7 mouse cellular contexts compared by ENCODE assay signal in the genomic region with DNA sequence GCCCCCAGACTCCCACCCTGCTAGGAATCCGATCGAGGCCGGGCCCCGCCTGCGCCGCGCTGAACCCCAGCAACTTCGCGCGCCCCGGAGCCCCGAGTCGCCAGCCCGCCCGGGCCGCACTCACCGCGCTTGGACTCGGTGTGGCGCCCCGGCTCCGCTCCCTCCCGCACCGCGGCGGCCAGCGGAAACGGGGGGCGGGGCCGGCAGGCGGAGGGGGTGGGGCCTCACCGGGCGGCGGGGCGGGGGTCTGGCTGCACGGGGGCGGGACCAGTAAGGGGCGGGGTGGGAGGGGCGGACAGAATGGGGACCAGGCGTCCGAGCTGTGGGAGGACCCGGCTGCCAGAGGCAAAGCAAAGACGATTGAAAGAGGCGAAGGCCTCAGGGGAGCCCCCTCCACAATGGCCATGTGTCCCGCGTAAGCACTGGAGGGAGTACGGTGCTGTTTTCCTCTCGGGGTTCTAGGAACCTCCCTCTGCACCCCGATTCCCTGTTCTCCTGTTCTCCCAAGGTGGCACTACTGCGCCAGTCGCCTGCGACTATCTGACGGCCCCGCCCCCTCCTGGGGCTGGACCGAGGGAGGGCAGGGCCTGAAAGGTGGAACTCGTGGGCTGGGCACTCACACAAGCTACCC. TPM values are rescaled to one million over a fixed set of nuclear protein-coding genes. Genes with fewer than 3 reads are reported as not detected.
DNase-seq lines count a peak whose midpoint lies in the region; ATAC-seq lines count a peak whose summit lies in the region.

A gene (minus strand): TSS at position 205 of the 631 bp plus-strand sequence.

- peaks cover 12% of the 10 kb centered on the region; the same call in 1 of the 2 replicates for H3K4me1 ChIP-seq in intestine, embryonic 14.5 days (replicated peaks; ENCODE audit: control insufficient read depth, insufficient read depth, low read length)
- peaks cover 25% of the 10 kb centered on the region for H3K4me1 ChIP-seq in midbrain, embryonic 10.5 days

- no peaks in the 10 kb centered on the region for H3K36me3 ChIP-seq in intestine, embryonic 14.5 days (ENCODE audit: control insufficient read depth, insufficient read depth, low read length)
- no peaks in the 10 kb centered on the region for H3K36me3 ChIP-seq in midbrain, embryonic 10.5 days

- H3K9ac ChIP-seq in intestine, embryonic 14.5 days (ENCODE audit: low read length), result peak within 1 kb of the TSS; percentile 71

- peak; percentile 89 for ATAC-seq in common myeloid progenitor, adult 5-6 weeks (replicated peaks; ENCODE audit: low read depth, poor library complexity, severe bottlenecking)
- peak; percentile 92 for ATAC-seq in intestine, embryonic 14.5 days (replicated peaks; ENCODE audit: low FRiP score, low TSS enrichment, low read depth)

- peak within 1 kb of the TSS; percentile 86 for H3K4me2 ChIP-seq in intestine, embryonic 14.5 days (ENCODE audit: low read length)

- DNase-seq in adrenal gland, adult 18-20 months (ENCODE audit: low spot score in 2 of 2), result peak; percentile 79 to 81
- DNase-seq in gastrocnemius, postnatal 36 days, result peak; percentile 44 to 51
- DNase-seq in intestine, embryonic 14.5 days (ENCODE audit: low spot score), result peak; percentile 89
- peak; percentile 64 for DNase-seq in left cerebral cortex, postnatal 4 days
- peak; percentile 83 for DNase-seq in midbrain, embryonic 10.5 days (ENCODE audit: low spot score)
- peak; percentile 8 for DNase-seq in spleen, adult 12 weeks (ENCODE audit: low spot score)

- WGBS in intestine, embryonic 14.5 days, result 3% methylated on average over 51 of the region's 56 CpGs
- whole genome bisulfite sequencing in midbrain, embryonic 10.5 days, result 0% methylated on average over 56 of the region's 56 CpGs

- no peaks in the 10 kb centered on the region for H3K9me3 ChIP-seq in intestine, embryonic 14.5 days (ENCODE audit: control insufficient read depth, low read length)
- H3K9me3 ChIP-seq in midbrain, embryonic 10.5 days (replicated peaks), result no peaks in the 10 kb centered on the region

- no peaks in the 10 kb centered on the region for H3K27me3 ChIP-seq in intestine, embryonic 14.5 days (replicated peaks; ENCODE audit: control insufficient read depth, insufficient read depth, low read length)
- peaks cover 21% of the 10 kb centered on the region for H3K27me3 ChIP-seq in midbrain, embryonic 10.5 days (ENCODE audit: low read depth, poor library complexity, severe bottlenecking)

- intact Hi-C loops in gastrocnemius, postnatal 36 days (cut with DNase I), result no loop called here
- intact Hi-C loops in left cerebral cortex, postnatal 4 days (cut with DNase I), result loop anchor here (5.0 to 10.0 kb wide), 2 partner anchors 109 to 176 kb away; no protein-coding TSS in a partner anchor

- H3K4me3 ChIP-seq in intestine, embryonic 14.5 days (ENCODE audit: low read depth, low read length), result peak within 1 kb of the TSS; percentile 69
- H3K4me3 ChIP-seq in midbrain, embryonic 10.5 days, result peak within 1 kb of the TSS; percentile 80

- peak within 1 kb of the TSS; percentile 90 for H3K27ac ChIP-seq in intestine, embryonic 14.5 days (ENCODE audit: low read depth)
- H3K27ac ChIP-seq in midbrain, embryonic 10.5 days (replicated peaks), result peak within 1 kb of the TSS; percentile 88

RNA-seq across cellular contexts. Expression of the gene that starts here (rescaled TPM):
- 10 to 100 TPM; 43.7 to 57.9 TPM for total RNA-seq in adrenal gland, adult 18-20 months (2021)
- total RNA-seq in common myeloid progenitor, adult 5-6 weeks (2017), result 0.29 and 0.69 TPM in 2 replicates
- total RNA-seq in gastrocnemius, postnatal 36 days (2021), result 10 to 100 TPM; 34.7 to 39.3 TPM
- 110 and 113 TPM in 2 replicates for polyA plus RNA-seq in intestine, embryonic 14.5 days (2014; fragmentation: Nextera tagmentation; extraction: Ambion mirVana)
- 10 to 100 TPM; 69.5 to 78.5 TPM for total RNA-seq in left cerebral cortex, postnatal 4 days (2021)
- 48.0 and 52.6 TPM in 2 replicates for polyA plus RNA-seq in midbrain, embryonic 10.5 days (2016; fragmentation: Nextera tagmentation; extraction: Ambion mirVana)

Comparison
In these comparisons a context has a peak if more than half of its experiments do, and no peak if none do; other contexts are left out.
1. Peak in every context shown above with its lines: DNase-seq, ATAC-seq, H3K4me3 ChIP-seq and H3K27ac ChIP-seq.
2. RNA of the gene that starts here (total RNA-seq): 69.5 to 78.5 TPM in left cerebral cortex, postnatal 4 days, 43.7 to 57.9 TPM in adrenal gland, adult 18-20 months and 34.7 to 39.3 TPM in gastrocnemius, postnatal 36 days; 0.29 to 0.69 TPM in common myeloid progenitor, adult 5-6 weeks; every median in the first group is over 10 times any median in the second.
3. Peak in ATAC-seq in common myeloid progenitor, adult 5-6 weeks; RNA of the gene not detected or under 1 TPM.
4. DNase-seq: peak in every context shown above with its lines; median percentile 89 in intestine, embryonic 14.5 days; 83 in midbrain, embryonic 10.5 days; 80 in adrenal gland, adult 18-20 months; 64 in left cerebral cortex, postnatal 4 days; 48 in gastrocnemius, postnatal 36 days; 8 in spleen, adult 12 weeks.